Mouse (Mus musculus): ENCODE data around the gene Cxcl5. TPM values are rescaled to one million over a fixed set of nuclear protein-coding genes. Genes with fewer than 3 reads are reported as not detected.
"Not testable (repeated sequence)": the region's sequence is repeated elsewhere in the genome, so short reads cannot be mapped to it uniquely, and the experiment has no call there.

Cxcl5 gene
- polyA plus RNA-seq, 1 experiment: 0.20 TPM

DNA sequence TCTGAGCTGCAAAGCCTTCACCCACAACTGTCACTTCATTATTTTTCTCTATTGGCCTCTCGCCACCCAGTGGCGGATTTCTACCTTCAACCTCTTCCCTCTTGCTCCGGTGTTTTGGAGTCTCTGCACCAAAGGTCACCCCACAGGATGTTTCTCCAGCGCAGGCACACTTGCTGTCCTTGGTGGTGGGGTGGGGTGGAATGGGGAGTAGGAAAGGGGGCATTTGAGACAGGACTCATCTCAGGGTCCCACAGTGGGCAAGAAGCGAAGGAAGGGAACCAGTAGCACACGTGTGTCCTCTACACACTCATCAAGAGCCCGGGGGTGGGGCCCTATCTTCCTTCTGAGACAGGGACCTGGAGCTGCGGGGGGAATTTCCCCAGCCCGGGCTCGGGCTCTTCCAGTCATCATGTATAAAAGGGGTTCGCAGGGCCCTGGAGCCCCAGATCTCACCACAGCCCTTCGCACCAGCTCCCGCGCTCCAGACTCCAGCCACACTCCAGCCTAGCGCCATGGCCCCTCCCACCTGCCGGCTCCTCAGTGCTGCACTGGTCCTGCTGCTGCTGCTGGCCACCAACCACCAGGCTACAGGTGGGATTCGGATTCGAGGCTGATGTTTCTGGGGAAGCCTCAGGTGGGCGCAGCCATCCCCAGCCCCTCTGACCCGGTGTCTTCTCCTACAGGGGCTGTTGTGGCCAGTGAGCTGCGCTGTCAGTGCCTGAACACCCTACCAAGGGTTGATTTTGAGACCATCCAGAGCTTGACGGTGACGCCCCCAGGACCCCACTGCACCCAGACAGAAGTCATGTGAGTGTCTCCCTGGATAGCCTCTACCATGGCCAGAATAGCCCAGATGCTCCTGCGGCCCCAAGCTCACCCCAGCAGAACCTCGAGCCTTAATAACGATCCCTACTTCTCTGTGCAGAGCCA lies 26.8 kb downstream of the Cxcl5 start, which contains the start of gene Cxcl3:
TSS of gene Cxcl3 (plus strand) at position 445 of the 930 bp plus-strand sequence.
- Histone ChIP-seq H3K27me3 (ENCODE audit: control insufficient read depth, insufficient read depth, low read length) (no peaks in the 10 kb centered on the region; the same call in 1 of the 2 replicates), H3K4me3 (ENCODE audit: low read depth, low read length) (peak within 1 kb of the TSS; percentile 39), H3K27ac (ENCODE audit: insufficient read depth, low read depth, low read length) (no peak within 1 kb of the TSS), H3K36me3 (ENCODE audit: control insufficient read depth, insufficient read depth, low read length) (no peaks in the 10 kb centered on the region), H3K4me1 (ENCODE audit: control insufficient read depth, insufficient read depth, insufficient read length, low read length) (peaks cover 4% of the 10 kb centered on the region; the same call in 1 of the 2 replicates)
- 18% methylated on average over 26 of the region's 26 CpGs for WGBS
- TF ChIP-seq POLR2A (IDR thresholded peaks at IDR 0.05; ENCODE audit: low read depth, low read length) (no peak), CTCF (IDR thresholded peaks at IDR 0.05; ENCODE audit: extremely low read depth, insufficient read length, insufficient replicate concordance, low read depth, low read length) (peak; percentile 32; the same call in 1 of the 2 replicates)

DNA sequence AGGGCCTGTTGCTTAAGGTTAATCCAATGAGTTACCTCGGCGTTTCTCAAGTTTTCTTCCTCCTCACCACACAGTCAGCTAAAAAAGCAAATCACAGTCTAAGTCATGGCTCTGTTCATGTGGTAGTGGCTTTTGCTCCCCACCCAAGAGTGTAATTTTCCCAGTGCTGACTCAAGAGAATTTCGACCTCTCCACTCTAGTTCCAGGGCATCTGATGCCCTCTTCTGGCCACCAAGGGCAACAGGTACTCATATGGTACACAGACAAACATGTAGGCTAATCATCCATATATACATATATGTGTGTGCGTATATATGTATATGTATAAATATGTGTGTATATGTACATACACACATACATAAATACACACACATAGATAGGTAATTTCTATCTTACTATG lies 29.0 kb downstream of the Cxcl5 start:
- no peak overlapping the region for H3K4me3 ChIP-seq (ENCODE audit: low read depth, low read length)
- no peaks in the 10 kb centered on the region for H3K36me3 ChIP-seq (ENCODE audit: control insufficient read depth, insufficient read depth, low read length)
- no peak for TF ChIP-seq POLR2A (IDR thresholded peaks at IDR 0.05; ENCODE audit: low read depth, low read length)
- TF ChIP-seq CTCF (IDR thresholded peaks at IDR 0.05; ENCODE audit: extremely low read depth, insufficient read length, insufficient replicate concordance, low read depth, low read length): no peak
- 78% methylated on average over 4 of the region's 4 CpGs for WGBS
- no peaks in the 10 kb centered on the region; the same call in 1 of the 2 replicates for H3K27me3 ChIP-seq (ENCODE audit: control insufficient read depth, insufficient read depth, low read length)
- H3K27ac ChIP-seq (ENCODE audit: insufficient read depth, low read depth, low read length): no peak overlapping the region
- H3K4me1 ChIP-seq (ENCODE audit: control insufficient read depth, insufficient read depth, insufficient read length, low read length): peaks cover 4% of the 10 kb centered on the region; the same call in 1 of the 2 replicates

DNA sequence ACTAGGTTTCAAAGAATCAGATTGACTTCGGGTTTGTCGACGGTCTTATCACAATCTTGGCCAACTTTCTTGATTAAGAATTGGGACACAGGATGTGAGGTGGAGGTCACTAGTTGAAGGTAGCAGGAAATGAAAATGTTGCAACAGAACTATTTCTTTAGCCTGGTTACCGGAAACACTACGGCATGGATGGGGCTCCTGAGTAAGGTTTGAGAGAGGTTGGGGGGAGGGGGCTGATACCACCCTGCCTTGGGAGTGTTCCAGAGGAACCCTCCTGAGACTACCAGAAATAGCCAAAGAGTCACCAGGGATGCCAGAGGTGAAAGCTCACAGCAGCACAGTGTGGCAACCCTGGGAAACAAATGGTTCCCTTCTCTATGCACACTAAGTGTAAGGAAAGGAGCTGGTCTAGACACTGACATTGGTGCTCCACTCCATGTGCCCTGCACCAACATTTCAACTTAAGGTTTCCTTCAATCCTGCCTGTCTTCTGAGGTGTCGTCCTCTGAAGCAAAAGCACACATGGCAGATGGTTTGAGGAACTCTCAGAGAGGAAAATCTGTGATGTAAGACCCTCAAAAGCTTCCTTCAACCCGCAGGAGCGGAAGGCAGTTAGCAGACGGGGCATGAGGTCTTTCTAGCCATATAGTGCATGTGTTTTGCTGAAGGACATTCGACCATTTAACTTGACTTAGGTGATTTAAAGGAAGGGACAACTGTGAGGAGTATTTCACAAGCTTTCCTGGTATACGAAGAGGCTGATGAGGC lies 30.3 kb downstream of the Cxcl5 start:
- TF ChIP-seq POLR2A (IDR thresholded peaks at IDR 0.05; ENCODE audit: low read depth, low read length) (no peak), CTCF (IDR thresholded peaks at IDR 0.05; ENCODE audit: extremely low read depth, insufficient read length, insufficient replicate concordance, low read depth, low read length) (no peak)
- Histone ChIP-seq H3K36me3 (ENCODE audit: control insufficient read depth, insufficient read depth, low read length) (no peaks in the 10 kb centered on the region), H3K27me3 (ENCODE audit: control insufficient read depth, insufficient read depth, low read length) (no peaks in the 10 kb centered on the region; the same call in 1 of the 2 replicates), H3K4me1 (ENCODE audit: control insufficient read depth, insufficient read depth, insufficient read length, low read length) (peaks cover 4% of the 10 kb centered on the region; the same call in 1 of the 2 replicates), H3K4me3 (ENCODE audit: low read depth, low read length) (no peak overlapping the region), H3K27ac (ENCODE audit: insufficient read depth, low read depth, low read length) (no peak overlapping the region)
- WGBS: 69% methylated on average over 11 of the region's 11 CpGs

DNA sequence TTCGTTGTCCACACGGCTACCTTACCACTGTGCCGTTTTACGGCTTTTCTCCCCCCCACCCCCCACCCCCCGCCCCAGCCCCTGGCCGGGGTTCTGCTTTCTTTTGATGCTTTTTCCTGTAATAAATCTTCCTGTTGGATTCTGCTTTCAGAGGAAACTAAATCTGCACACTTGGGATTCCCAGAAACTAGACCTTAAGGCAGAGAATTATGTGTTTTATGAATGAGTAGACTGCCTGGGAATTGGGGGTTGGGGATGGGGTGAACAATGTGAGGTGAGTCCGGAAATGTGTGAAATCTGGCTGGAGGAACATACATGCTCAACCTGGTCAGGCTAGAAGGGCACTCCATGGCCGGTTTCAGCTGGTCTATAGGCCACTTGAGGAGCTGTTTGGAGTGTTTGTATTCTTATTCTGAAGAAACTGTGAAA lies 30.9 kb downstream of the Cxcl5 start:
- no peaks in the 10 kb centered on the region for H3K36me3 ChIP-seq (ENCODE audit: control insufficient read depth, insufficient read depth, low read length)
- H3K4me3 ChIP-seq (ENCODE audit: low read depth, low read length): no peak overlapping the region
- H3K4me1 ChIP-seq (ENCODE audit: control insufficient read depth, insufficient read depth, insufficient read length, low read length): peaks cover 4% of the 10 kb centered on the region; the same call in 1 of the 2 replicates
- H3K27ac ChIP-seq (ENCODE audit: insufficient read depth, low read depth, low read length): no peak overlapping the region
- H3K27me3 ChIP-seq (ENCODE audit: control insufficient read depth, insufficient read depth, low read length): no peaks in the 10 kb centered on the region; the same call in 1 of the 2 replicates
- WGBS: 57% methylated on average over 8 of the region's 8 CpGs
- TF ChIP-seq POLR2A (IDR thresholded peaks at IDR 0.05; ENCODE audit: low read depth, low read length): no peak
- no peak for TF ChIP-seq CTCF (IDR thresholded peaks at IDR 0.05; ENCODE audit: extremely low read depth, insufficient read length, insufficient replicate concordance, low read depth, low read length)

DNA sequence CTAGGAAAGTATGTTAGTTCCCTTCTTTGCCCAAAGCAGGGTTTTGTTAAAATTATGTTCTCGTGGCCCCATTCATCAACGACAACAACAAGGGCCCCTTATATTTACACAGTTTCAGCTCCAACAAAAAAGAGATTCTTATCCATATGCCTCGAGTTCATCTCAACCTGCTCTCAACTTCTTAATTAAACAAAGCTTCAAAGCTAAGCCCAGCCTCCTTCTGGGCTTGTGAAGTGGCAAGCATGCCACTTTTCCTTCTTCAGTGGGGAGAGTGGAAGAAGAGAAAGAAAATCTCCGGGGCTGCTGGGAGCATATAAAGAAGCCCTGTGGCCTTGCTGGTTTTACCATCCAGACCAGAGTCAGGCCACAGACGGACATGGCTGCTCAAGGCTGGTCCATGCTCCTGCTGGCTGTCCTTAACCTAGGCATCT lies 35.0 kb downstream of the Cxcl5 start, which contains the start of gene Cxcl15:
TSS of gene Cxcl15 (plus strand) at position 340 of the 431 bp plus-strand sequence.
- H3K36me3 ChIP-seq (ENCODE audit: control insufficient read depth, insufficient read depth, low read length): no peaks in the 10 kb centered on the region
- TF ChIP-seq CTCF (IDR thresholded peaks at IDR 0.05; ENCODE audit: extremely low read depth, insufficient read length, insufficient replicate concordance, low read depth, low read length) (no peak), POLR2A (IDR thresholded peaks at IDR 0.05; ENCODE audit: low read depth, low read length) (no peak)
- 30% methylated on average over 5 of the region's 5 CpGs for WGBS
- H3K27ac ChIP-seq (ENCODE audit: insufficient read depth, low read depth, low read length): no peak within 1 kb of the TSS
- H3K4me3 ChIP-seq (ENCODE audit: low read depth, low read length): no peak within 1 kb of the TSS
- H3K27me3 ChIP-seq (ENCODE audit: control insufficient read depth, insufficient read depth, low read length): no peaks in the 10 kb centered on the region
- no peaks in the 10 kb centered on the region for H3K4me1 ChIP-seq (ENCODE audit: control insufficient read depth, insufficient read depth, insufficient read length, low read length)

DNA sequence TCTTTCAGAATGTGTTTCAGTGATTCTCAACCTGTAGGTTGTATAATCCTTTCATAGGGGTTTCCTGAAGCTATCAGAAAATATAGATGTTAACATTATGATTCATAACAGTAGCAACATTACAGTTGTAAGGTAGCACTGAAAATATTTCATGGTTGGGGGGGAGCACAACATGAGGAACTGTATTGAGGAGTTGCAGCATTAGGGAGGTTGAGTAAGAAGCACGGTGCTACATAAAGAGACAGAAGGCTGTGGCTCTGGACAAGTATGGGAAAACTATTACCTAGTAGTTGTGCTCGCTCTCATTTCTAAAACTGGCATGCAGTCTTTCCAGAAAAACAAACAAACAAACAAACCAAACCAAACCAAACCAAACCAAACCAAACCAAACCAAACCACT lies 36.2 kb downstream of the Cxcl5 start:
- WGBS: 85% methylated on average over 2 of the region's 2 CpGs
- not testable (repeated sequence) for H3K4me1 ChIP-seq (ENCODE audit: control insufficient read depth, insufficient read depth, insufficient read length, low read length); H3K27me3 ChIP-seq (ENCODE audit: control insufficient read depth, insufficient read depth, low read length); H3K36me3 ChIP-seq (ENCODE audit: control insufficient read depth, insufficient read depth, low read length); H3K4me3 ChIP-seq (ENCODE audit: low read depth, low read length); H3K27ac ChIP-seq (ENCODE audit: insufficient read depth, low read depth, low read length)

DNA sequence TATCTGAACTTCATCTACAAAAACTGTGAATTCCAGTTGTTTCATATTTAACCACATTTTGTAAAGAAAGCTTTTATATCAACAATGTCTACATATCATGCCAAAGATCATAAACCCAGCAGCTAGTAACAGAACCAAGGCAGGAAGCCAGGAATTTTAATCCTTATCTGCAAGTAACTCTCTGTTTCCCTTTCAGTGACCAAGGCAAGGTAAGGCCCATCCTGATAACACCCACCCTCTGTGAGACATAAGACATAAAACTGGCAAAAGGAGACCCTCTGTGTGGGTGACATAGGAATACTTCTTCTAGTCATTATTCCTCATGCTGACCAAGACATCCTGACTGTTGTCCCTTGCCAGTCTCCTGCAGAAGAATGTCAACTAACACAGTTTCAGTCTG lies 45.4 kb downstream of the Cxcl5 start:
- Histone ChIP-seq H3K36me3 (ENCODE audit: control insufficient read depth, insufficient read depth, low read length) (no peaks in the 10 kb centered on the region), H3K4me1 (ENCODE audit: control insufficient read depth, insufficient read depth, insufficient read length, low read length) (no peaks in the 10 kb centered on the region), H3K4me3 (ENCODE audit: low read depth, low read length) (no peak overlapping the region), H3K27me3 (ENCODE audit: control insufficient read depth, insufficient read depth, low read length) (no peaks in the 10 kb centered on the region), H3K27ac (ENCODE audit: insufficient read depth, low read depth, low read length) (no peak overlapping the region)
- TF ChIP-seq CTCF (IDR thresholded peaks at IDR 0.05; ENCODE audit: extremely low read depth, insufficient read length, insufficient replicate concordance, low read depth, low read length) (no peak), POLR2A (IDR thresholded peaks at IDR 0.05; ENCODE audit: low read depth, low read length) (no peak)

Measured in small intestine, adult 2 months (tissue).